23 mouse cellular contexts compared by ENCODE assay signal in the genomic region with DNA sequence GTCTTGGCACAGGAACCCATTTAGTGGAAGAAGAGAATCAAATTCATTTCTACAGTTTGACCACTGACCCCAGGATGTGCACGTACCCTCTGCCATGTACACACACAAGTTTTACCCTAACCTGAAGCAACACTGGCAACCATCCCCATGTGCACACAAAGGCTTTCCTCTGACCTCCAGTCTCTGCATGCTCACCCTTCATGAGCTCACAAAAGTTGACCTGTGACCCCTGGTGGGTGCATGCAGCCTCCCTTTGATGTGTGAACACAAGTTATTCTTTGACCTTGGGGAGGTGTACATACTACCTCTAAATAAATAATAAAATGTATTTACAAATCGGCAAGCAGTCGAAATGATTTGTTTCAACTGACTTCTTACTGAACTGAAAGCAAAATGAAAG.
"Had no signal": no experiment of that assay in that cellular context is flagged by ENCODE, and none has a peak within 500 bp of the region (broad histone marks: within the 10 kb centered on the region; RNA-seq: fewer than 3 reads in every experiment).

No protein-coding gene starts in this region.

- H3K4me3 ChIP-seq: kidney, embryonic 15.5 days; left cerebral cortex, adult 2 months; limb, embryonic 12.5 days; limb, embryonic 15.5 days; midbrain, embryonic 12.5 days; midbrain, embryonic 15.5 days; neural tube, embryonic 12.5 days; neural tube, embryonic 15.5 days had no signal

- H3K9ac ChIP-seq: kidney, embryonic 15.5 days; limb, embryonic 12.5 days; limb, embryonic 15.5 days; lung, embryonic 14.5 days; midbrain, embryonic 12.5 days; midbrain, embryonic 15.5 days; neural tube, embryonic 12.5 days; neural tube, embryonic 15.5 days had no signal

- H3K9me3 ChIP-seq: kidney, embryonic 15.5 days; limb, embryonic 12.5 days; limb, embryonic 15.5 days; midbrain, embryonic 12.5 days; midbrain, embryonic 15.5 days; neural tube, embryonic 12.5 days; neural tube, embryonic 15.5 days had no signal

- H3K27ac ChIP-seq: hindbrain, postnatal 0 days; kidney, embryonic 15.5 days; left cerebral cortex, adult 2 months; limb, embryonic 12.5 days; limb, embryonic 15.5 days; midbrain, embryonic 12.5 days; midbrain, embryonic 15.5 days; neural tube, embryonic 12.5 days; neural tube, embryonic 15.5 days had no signal

- H3K4me1 ChIP-seq: kidney, embryonic 15.5 days; limb, embryonic 12.5 days; limb, embryonic 15.5 days; midbrain, embryonic 12.5 days; midbrain, embryonic 15.5 days; neural tube, embryonic 12.5 days; neural tube, embryonic 15.5 days had no signal

- DNase-seq: kidney, adult 8-10 months; kidney, postnatal 10 days; kidney, postnatal 36 days; layer of hippocampus, postnatal 36 days; lung, embryonic 14.5 days; lung, postnatal 36 days; retina, postnatal 1 day; right cerebral cortex, postnatal 25 days; spleen, adult 18-20 months; thymus, adult 18-20 months; thymus, postnatal 36 days had no signal

- H3K36me3 ChIP-seq: kidney, embryonic 15.5 days; limb, embryonic 12.5 days; limb, embryonic 15.5 days; midbrain, embryonic 12.5 days; midbrain, embryonic 15.5 days; neural tube, embryonic 12.5 days; neural tube, embryonic 15.5 days had no signal

- H3K4me2 ChIP-seq: kidney, embryonic 15.5 days; limb, embryonic 12.5 days; limb, embryonic 15.5 days; lung, embryonic 14.5 days; midbrain, embryonic 12.5 days; midbrain, embryonic 15.5 days; neural tube, embryonic 12.5 days; neural tube, embryonic 15.5 days had no signal

- H3K27me3 ChIP-seq: kidney, embryonic 15.5 days; limb, embryonic 12.5 days; limb, embryonic 15.5 days; midbrain, embryonic 12.5 days; midbrain, embryonic 15.5 days; neural tube, embryonic 12.5 days; neural tube, embryonic 15.5 days had no signal

- ATAC-seq: hindbrain, postnatal 0 days; inflammation-experienced regulatory T-cells, adult 6 months; intestine, postnatal 0 days; lung, postnatal 0 days; midbrain, embryonic 15.5 days had no signal
